Mouse (Mus musculus): ENCODE results near the gene Soat2. TPM values are rescaled to one million over a fixed set of nuclear protein-coding genes. Genes with fewer than 3 reads are reported as not detected.
A peak's percentile ranks its signal among the peaks of the same experiment; 100 is the strongest.

The Soat2 gene
- total and polyA plus RNA-seq, 2 experiments from 2014 or later = 0.06 TPM; not detected in 1

DNA sequence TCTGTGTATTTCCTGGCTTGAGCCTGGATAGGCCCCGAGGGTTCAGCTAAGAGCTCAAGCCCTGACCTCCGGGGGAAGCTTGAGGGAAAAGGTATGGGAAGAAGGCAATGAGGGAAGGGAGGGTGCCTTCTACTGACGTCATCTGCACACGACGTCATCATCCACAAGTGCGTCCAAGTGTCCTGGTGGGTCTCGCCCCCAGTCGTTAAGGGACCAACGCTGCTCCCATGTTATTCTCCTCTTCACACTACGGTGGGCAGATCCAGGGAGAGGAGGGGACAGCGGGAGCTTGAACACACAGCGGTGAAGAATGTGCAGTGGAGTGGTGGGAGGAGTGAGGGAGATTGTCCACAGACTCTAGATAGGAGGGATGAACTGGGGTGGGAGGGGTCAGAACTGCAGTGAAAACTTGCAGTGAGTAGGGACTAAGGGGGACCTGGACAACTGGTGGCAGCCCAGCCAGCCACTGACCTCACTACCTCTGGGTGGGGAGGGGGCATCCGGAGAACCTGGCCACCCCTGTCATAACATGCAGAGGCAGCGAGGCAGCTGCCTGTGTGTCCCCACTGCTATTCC is 46.9 kb upstream of the Soat2 start:
- WGBS = 11% methylated on average over 14 of the region's 14 CpGs
- Histone ChIP-seq H3K9me3 (ENCODE audit: low read length) (no peaks in the 10 kb centered on the region), H3K27me3 (ENCODE audit: insufficient read depth, low read length) (peaks cover 5% of the 10 kb centered on the region; the same call in 1 of the 2 replicates), H3K4me3 (ENCODE audit: low read depth, low read length) (peak overlapping the region; percentile 18; the same call in 1 of the 2 replicates), H3K4me2 (ENCODE audit: low read depth, low read length, poor library complexity, severe bottlenecking) (peak overlapping the region; percentile 18), H3K9ac (replicated peaks; ENCODE audit: low read length, poor library complexity, severe bottlenecking) (peak overlapping the region; percentile 36; the same call in 1 of the 2 replicates), H3K4me1 (ENCODE audit: insufficient read depth, low read length) (peaks cover 6% of the 10 kb centered on the region; the same call in 1 of the 2 replicates), H3K27ac (ENCODE audit: low read depth, low read length) (peak overlapping the region; percentile 59; the same call in 1 of the 2 replicates), H3K36me3 (ENCODE audit: insufficient read depth, low read length) (no peaks in the 10 kb centered on the region)
- no peak for TF ChIP-seq CTCF (IDR thresholded peaks at IDR 0.05)
- DNase-seq (ENCODE audit: low spot score) (no peak), ATAC-seq (ENCODE audit: low FRiP score) (no peak)

DNA sequence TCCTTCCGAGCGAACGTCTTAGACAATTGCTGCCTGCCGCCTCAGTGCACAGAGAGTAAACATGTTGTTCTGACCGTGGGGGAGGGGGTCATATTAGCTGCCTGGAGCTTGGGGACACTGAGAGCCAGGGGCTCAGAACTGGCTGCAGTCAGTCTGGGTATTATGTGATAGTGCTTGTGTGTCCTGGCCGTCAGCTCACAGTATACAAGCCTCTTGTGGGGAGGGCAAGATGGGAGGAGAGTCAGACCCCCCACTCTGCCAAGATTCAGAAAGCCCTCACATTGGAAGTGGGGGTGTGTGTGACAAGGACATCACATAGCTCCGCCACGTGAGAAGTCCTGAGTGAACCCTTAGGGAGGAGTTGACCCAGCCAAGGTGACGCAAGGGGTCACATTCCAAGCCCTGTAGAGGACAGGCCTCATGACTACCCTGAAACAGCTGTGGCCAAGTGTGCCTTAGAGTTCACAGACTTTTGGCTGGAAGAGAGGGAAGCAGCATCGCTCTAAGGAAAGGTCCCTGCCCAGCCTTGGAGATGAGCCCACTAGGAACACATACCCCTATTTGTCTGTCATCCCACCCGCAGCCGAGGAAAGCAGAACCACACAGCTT is 46.3 kb upstream of the Soat2 start:
- Histone ChIP-seq H3K9me3 (ENCODE audit: low read length) (no peaks in the 10 kb centered on the region), H3K36me3 (ENCODE audit: insufficient read depth, low read length) (no peaks in the 10 kb centered on the region), H3K9ac (replicated peaks; ENCODE audit: low read length, poor library complexity, severe bottlenecking) (no peak overlapping the region), H3K27ac (ENCODE audit: low read depth, low read length) (peak overlapping the region; percentile 59; the same call in 1 of the 2 replicates), H3K27me3 (ENCODE audit: insufficient read depth, low read length) (peaks cover 5% of the 10 kb centered on the region; the same call in 1 of the 2 replicates), H3K4me2 (ENCODE audit: low read depth, low read length, poor library complexity, severe bottlenecking) (peak overlapping the region; percentile 18), H3K4me3 (ENCODE audit: low read depth, low read length) (peak overlapping the region; percentile 18; the same call in 1 of the 2 replicates), H3K4me1 (ENCODE audit: insufficient read depth, low read length) (peaks cover 6% of the 10 kb centered on the region; the same call in 1 of the 2 replicates)
- no peak for ATAC-seq (ENCODE audit: low FRiP score)
- 33% methylated on average over 12 of the region's 12 CpGs for WGBS
- TF ChIP-seq CTCF (IDR thresholded peaks at IDR 0.05) = no peak
- DNase-seq (ENCODE audit: low spot score) = no peak

DNA sequence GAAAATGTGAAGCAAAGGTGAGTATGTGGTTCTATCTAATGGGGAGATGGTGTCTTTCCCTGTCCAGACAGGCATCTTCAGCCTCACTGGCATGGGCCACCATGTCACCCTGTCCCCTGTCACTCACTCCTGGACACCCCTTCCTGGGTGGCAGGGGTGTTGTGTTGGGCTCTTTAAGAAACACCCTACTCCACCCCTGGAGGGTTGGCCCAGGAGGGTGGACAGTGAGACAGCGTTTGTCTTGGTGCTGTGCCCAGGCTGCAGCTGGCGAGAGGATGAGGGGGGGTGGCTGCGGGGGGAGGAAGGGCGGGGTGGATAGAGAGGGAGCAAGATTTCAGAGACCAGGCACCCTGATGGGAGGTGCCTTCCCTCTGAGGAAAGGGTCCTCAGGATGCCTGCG is 45.0 kb upstream of the Soat2 start:
- H3K36me3 ChIP-seq (ENCODE audit: insufficient read depth, low read length) = no peaks in the 10 kb centered on the region
- peaks cover 5% of the 10 kb centered on the region; the same call in 1 of the 2 replicates for H3K27me3 ChIP-seq (ENCODE audit: insufficient read depth, low read length)
- no peak overlapping the region for H3K27ac ChIP-seq (ENCODE audit: low read depth, low read length)
- ATAC-seq (ENCODE audit: low FRiP score) (no peak), DNase-seq (ENCODE audit: low spot score) (no peak)
- no peak for TF ChIP-seq CTCF (IDR thresholded peaks at IDR 0.05)
- H3K4me3 ChIP-seq (ENCODE audit: low read depth, low read length) = no peak overlapping the region
- no peak overlapping the region for H3K4me2 ChIP-seq (ENCODE audit: low read depth, low read length, poor library complexity, severe bottlenecking)
- H3K9me3 ChIP-seq (ENCODE audit: low read length) = no peaks in the 10 kb centered on the region
- H3K4me1 ChIP-seq (ENCODE audit: insufficient read depth, low read length) = no peaks in the 10 kb centered on the region; the same call in 1 of the 2 replicates
- H3K9ac ChIP-seq (replicated peaks; ENCODE audit: low read length, poor library complexity, severe bottlenecking) = no peak overlapping the region
- 57% methylated on average over 5 of the region's 5 CpGs for WGBS

DNA sequence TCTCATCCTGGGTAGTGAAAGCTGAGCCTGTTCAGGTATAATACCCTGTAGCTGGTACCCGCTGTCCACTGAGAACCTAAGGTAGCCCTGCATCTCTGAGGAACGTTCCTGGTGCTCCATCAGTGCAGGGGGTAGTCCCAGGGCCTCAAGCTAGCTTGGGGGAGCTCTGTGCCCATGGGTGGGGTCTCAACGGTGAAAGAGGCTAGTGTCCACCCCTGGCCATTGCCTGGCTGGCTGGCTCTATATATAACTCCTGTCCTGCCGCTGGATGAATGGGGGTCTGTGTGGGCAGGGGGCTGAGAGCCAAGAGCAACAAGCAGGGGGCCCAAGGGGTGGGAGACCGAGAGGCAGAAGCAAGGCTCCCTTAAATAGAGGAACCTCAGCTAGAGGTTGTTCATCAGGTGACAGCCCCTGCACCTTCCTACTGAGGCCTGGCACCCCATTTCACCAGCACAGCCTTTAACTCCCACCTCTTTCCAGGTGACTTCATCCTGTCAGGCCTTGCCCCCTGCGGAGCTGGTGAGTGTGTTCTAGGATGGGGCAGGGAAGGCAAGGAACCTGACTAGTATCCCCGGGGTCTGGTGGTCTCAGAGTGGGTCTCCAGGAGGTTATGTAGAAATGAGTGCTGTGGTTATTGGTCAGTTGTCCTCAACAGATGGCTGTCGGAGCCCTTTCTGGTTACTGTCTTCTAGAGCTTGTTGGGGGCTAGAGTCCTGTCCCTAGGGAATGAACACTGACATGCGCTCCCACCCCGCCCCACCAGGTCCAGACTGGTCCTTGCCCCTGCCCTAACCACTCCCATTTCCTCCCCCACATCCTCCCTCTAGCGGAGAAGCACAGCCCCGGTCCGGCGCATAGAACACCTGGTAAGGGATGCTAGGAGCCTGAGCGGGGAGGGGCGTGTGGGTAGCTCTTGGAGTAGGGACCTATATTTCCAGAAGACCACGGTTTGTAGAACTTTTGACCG is 44.3 kb upstream of the Soat2 start:
- DNase-seq (ENCODE audit: low spot score) (no peak), ATAC-seq (ENCODE audit: low FRiP score) (no peak)
- Histone ChIP-seq H3K4me2 (ENCODE audit: low read depth, low read length, poor library complexity, severe bottlenecking) (peak overlapping the region; percentile 74), H3K9ac (replicated peaks; ENCODE audit: low read length, poor library complexity, severe bottlenecking) (no peak overlapping the region; the same call in 1 of the 2 replicates), H3K4me3 (ENCODE audit: low read depth, low read length) (peak overlapping the region; percentile 37; the same call in 1 of the 2 replicates), H3K36me3 (ENCODE audit: insufficient read depth, low read length) (no peaks in the 10 kb centered on the region), H3K27me3 (ENCODE audit: insufficient read depth, low read length) (peaks cover 5% of the 10 kb centered on the region; the same call in 1 of the 2 replicates), H3K9me3 (ENCODE audit: low read length) (no peaks in the 10 kb centered on the region), H3K4me1 (ENCODE audit: insufficient read depth, low read length) (no peaks in the 10 kb centered on the region; the same call in 1 of the 2 replicates), H3K27ac (ENCODE audit: low read depth, low read length) (no peak overlapping the region)
- peak; percentile 36 for TF ChIP-seq CTCF (IDR thresholded peaks at IDR 0.05)
- 36% methylated on average over 18 of the region's 18 CpGs for WGBS

DNA sequence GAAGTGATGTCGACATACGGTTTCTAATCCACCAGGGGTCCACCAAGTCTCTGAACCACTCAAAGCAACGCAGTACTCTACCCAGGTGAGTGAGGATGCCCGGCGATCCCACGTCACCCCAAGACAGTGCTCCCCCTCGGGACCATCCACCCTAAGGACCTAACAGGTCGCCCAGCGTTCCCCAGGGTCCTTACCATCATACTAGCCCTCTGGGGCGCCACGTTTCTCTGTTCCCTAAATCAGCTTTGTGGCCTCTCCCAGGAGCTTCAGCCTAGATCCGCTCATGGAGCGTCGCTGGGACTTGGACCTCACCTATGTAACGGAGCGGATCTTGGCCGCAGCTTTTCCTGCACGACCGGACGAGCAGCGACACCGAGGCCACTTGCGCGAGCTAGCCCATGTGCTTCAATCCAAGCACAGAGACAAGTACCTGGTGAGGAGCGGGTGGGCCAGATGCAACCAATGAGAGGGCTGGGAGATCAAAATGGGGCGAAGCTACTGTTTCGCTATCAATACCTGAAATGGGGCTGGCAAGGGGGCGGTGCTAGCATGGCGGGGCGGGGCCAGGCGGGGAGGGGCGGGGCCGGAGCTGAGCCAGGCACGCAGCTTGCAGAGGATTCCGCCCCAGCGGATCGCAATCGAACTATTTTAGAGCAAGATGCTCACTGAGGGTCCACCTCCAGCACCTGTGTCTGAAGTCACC is 43.4 kb upstream of the Soat2 start:
- WGBS = 11% methylated on average over 38 of the region's 38 CpGs
- Histone ChIP-seq H3K9ac (replicated peaks; ENCODE audit: low read length, poor library complexity, severe bottlenecking) (peak overlapping the region; percentile 50; the same call in 1 of the 2 replicates), H3K27me3 (ENCODE audit: insufficient read depth, low read length) (peaks cover under 1% of the 10 kb centered on the region; the same call in 1 of the 2 replicates), H3K9me3 (ENCODE audit: low read length) (no peaks in the 10 kb centered on the region), H3K36me3 (ENCODE audit: insufficient read depth, low read length) (no peaks in the 10 kb centered on the region), H3K4me3 (ENCODE audit: low read depth, low read length) (peak overlapping the region; percentile 37), H3K27ac (ENCODE audit: low read depth, low read length) (no peak overlapping the region), H3K4me1 (ENCODE audit: insufficient read depth, low read length) (no peaks in the 10 kb centered on the region; the same call in 1 of the 2 replicates), H3K4me2 (ENCODE audit: low read depth, low read length, poor library complexity, severe bottlenecking) (peak overlapping the region; percentile 74)
- TF ChIP-seq CTCF (IDR thresholded peaks at IDR 0.05) = 0 out of 2 replicates have a peak, but pooled peaks have one; percentile 5
- no peak for DNase-seq (ENCODE audit: low spot score)
- ATAC-seq (ENCODE audit: low FRiP score) = no peak

Measured in midbrain, postnatal 0 days (tissue).